Mouse (Mus musculus) hindbrain, embryonic 15.5 days (tissue): ENCODE data around the gene 0610037L13Rik. TPM values are rescaled to one million over a fixed set of nuclear protein-coding genes. Genes with fewer than 3 reads are reported as not detected.

Experiments used
- ATAC-seq: fragments of 200-750 bp; cut with Nextera tagmentation; 2 replicates; pipeline ENCODE4 v1.8.0; 2017; ENCODE audit warnings: low read depth, moderate number of reproducible peaks, moderate TSS enrichment; ENCODE audit not compliant: low FRiP score
- H3K27ac ChIP-seq: fragments of 300-500 bp; sonication (generic); replicated peaks from 2 replicates; pipeline ENCODE4 v1.5.1; 2015; ENCODE audit warnings: mild to moderate bottlenecking, inconsistent platforms
- H3K27me3 ChIP-seq: fragments of 300-500 bp; sonication (generic); 2 replicates; pipeline ENCODE4 v1.6.1; 2015; ENCODE audit warnings: control low read depth, inconsistent platforms
- H3K36me3 ChIP-seq: fragments of 300-500 bp; sonication (generic); 2 replicates; pipeline ENCODE4 v1.6.1; 2015; ENCODE audit warnings: control low read depth, inconsistent platforms
- H3K4me1 ChIP-seq: fragments of 300-500 bp; sonication (generic); replicated peaks from 2 replicates; pipeline ENCODE4 v1.6.1; 2015; ENCODE audit warnings: control low read depth, inconsistent platforms
- H3K4me2 ChIP-seq: fragments of 300-500 bp; sonication (generic); 2 replicates; pipeline ENCODE4 v1.6.1; 2015; ENCODE audit warnings: moderate library complexity, mild to moderate bottlenecking, inconsistent platforms
- H3K4me3 ChIP-seq: fragments of 300-500 bp; sonication (generic); 2 replicates; pipeline ENCODE4 v1.5.1; 2015; ENCODE audit warnings: mild to moderate bottlenecking, inconsistent platforms
- H3K9ac ChIP-seq: fragments of 300-500 bp; sonication (generic); 2 replicates; pipeline ENCODE4 v1.6.1; 2015; ENCODE audit warnings: inconsistent platforms
- H3K9me3 ChIP-seq: fragments of 300-500 bp; sonication (generic); 2 replicates; pipeline ENCODE4 v1.6.1; 2016; ENCODE audit warnings: control low read depth, inconsistent platforms
- WGBS: fragments of 180-500 bp; shearing (Covaris S2); methylation state at CpG from one replicate; pipeline ENCODE4 v1.1.7; 2015; 5-methylcytosine and 5-hydroxymethylcytosine counted together
- polyA plus RNA-seq: library from polyadenylated mRNA; unstranded; fragments of >200 nt; fragmentation: Nextera tagmentation; extraction: Ambion mirVana; gene quantifications from 2 replicates; pipeline ENCODE4 v1.2.1, GENCODE M21; 2015

The 0610037L13Rik gene
- 94.0 and 95.2 TPM in 2 replicates for polyA plus RNA-seq

DNA sequence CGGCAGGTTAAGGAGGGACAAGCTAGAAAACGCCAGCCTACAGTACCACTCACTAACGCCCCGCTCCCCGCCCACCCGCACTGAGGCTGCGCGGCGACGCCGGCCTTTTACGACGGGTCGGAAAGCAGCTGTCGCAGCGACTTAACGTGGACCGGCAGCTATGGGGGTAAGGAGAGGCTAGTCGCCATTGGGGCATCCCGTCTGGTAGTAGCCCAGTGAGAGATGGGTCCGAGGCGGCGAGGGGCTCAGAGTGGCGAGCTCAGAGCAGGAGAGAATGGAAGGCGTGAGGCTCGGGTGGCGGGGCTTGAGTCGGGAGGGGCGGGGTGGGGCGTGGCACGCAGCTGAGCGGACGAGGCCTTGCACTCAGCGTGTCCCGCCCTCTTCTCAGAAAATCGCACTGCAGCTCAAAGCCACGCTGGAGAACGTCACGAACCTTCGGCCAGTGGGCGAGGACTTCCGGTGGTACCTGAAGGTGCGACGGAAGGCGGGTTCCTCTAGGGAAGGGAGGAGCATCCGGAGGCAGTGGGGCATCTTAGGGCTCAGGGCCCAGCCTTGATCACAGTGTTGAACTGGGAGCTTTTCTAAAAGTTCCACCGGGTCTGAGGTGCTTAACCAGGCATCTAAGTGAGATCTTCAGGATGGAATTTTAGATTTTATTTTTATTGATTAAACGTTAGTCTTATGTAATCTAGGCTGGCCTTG lies at the start of gene 0610037L13Rik:
TSS of gene 0610037L13Rik (plus strand) at position 83 of the 702 bp plus-strand sequence.
- H3K9ac ChIP-seq, result peak within 1 kb of the TSS; percentile 71
- H3K4me3 ChIP-seq, result peak within 1 kb of the TSS; percentile 71
- WGBS, result 1% methylated on average over 48 of the region's 48 CpGs
- H3K4me2 ChIP-seq, result peak within 1 kb of the TSS; percentile 89
- peaks cover 15% of the 10 kb centered on the region for H3K4me1 ChIP-seq
- H3K36me3 ChIP-seq, result peaks cover 33% of the 10 kb centered on the region
- peak within 1 kb of the TSS; percentile 97 for H3K27ac ChIP-seq
- ATAC-seq, result peak; percentile 96
- H3K9me3 ChIP-seq, result no peaks in the 10 kb centered on the region
- H3K27me3 ChIP-seq, result no peaks in the 10 kb centered on the region

DNA sequence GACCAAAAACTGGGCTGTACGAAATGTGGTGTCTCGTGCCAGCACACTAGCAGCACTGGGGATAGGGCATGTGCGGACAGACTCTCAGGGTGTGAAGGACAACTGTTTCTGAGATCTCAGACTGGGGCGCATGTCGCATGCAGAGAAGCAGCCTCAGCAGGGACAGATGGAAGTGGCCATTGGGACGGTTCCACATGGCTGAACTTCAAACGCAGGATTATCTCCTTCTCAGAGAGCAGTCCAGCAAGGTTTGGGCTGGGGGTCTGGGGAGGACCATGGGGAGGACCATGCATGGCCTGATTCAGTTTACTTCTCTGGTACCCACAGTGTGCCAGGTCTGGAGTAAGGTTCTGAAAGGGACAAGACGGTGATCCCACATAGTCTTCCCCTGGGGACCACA lies 45.9 kb upstream of the 0610037L13Rik start:
- H3K9ac ChIP-seq, result no peak overlapping the region
- H3K27me3 ChIP-seq, result peaks cover 10% of the 10 kb centered on the region
- no peaks in the 10 kb centered on the region for H3K9me3 ChIP-seq
- ATAC-seq, result no peak
- 56% methylated on average over 8 of the region's 8 CpGs for WGBS
- peaks cover 24% of the 10 kb centered on the region; the same call in 1 of the 2 replicates for H3K36me3 ChIP-seq
- no peak overlapping the region for H3K4me2 ChIP-seq
- H3K4me1 ChIP-seq, result peaks cover 36% of the 10 kb centered on the region
- H3K27ac ChIP-seq, result no peak overlapping the region; the same call in 1 of the 2 replicates
- H3K4me3 ChIP-seq, result no peak overlapping the region

DNA sequence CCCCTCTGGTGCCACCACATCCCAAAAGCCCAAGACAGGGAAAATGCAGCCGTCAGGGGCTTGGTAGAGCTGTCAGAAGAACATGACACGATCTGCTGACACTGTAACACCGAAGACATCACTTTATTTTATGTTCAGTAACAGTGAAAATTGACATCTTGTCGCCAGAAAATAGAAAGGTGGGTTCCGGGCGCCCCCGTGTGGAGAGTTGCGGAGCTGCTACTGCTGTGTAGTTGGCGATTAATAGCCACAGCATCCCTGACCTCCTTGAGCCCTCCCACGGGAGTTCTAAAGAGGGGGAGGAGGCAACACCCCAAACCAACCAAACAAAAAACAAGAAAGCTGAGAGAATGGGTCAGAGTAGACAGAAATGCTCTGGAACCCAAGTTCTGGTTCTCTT lies 44.6 kb upstream of the 0610037L13Rik start:
- WGBS, result 1% methylated on average over 10 of the region's 10 CpGs
- H3K9me3 ChIP-seq, result no peaks in the 10 kb centered on the region
- H3K4me1 ChIP-seq, result peaks cover 29% of the 10 kb centered on the region
- H3K27ac ChIP-seq, result peak overlapping the region; percentile 49; the same call in 1 of the 2 replicates
- no peak overlapping the region for H3K4me2 ChIP-seq
- peaks cover 31% of the 10 kb centered on the region; the same call in 1 of the 2 replicates for H3K36me3 ChIP-seq
- ATAC-seq, result no peak
- H3K9ac ChIP-seq, result no peak overlapping the region
- peaks cover 10% of the 10 kb centered on the region for H3K27me3 ChIP-seq
- H3K4me3 ChIP-seq, result no peak overlapping the region

DNA sequence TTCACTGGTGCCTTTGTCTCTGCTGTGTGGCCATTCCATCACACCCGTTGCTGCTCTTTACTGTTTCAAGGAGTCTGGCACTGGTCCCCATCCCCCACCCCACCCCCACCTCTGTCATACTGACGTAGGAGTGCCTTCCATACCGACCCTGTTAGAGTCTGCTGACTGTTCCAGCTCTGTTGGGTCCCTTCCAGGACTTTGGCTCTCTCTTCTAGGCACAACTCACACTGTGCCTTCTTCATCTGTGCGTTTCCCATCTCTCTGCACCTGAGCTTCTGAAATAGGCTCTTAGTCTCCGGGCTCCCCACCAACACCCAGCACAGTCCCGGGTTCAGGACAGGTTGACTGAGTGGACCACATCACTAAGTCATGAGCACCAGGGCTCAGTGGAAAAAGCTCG lies 42.8 kb upstream of the 0610037L13Rik start:
- Histone ChIP-seq H3K36me3 (peaks cover 33% of the 10 kb centered on the region; the same call in 1 of the 2 replicates), H3K4me3 (no peak overlapping the region)

DNA sequence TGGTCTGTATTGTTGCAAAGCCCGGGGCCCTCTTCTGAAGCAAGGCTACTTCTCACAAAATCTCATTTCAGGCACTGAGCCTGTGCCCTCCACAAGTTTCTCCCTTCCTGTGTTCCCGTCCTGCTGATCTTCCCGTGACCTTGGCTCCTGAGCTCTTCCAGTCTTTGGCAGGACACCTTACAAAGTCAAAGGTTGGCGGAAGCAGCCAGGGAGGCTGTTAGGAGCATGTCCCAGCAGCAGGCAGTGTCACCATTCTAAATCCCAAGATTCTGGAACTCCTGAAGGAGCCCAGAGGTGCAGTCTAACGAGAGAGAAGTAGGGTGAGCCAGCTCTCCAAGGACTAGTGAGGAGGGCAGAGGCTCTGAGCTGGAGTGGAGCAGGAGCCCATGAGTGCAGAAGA lies 41.1 kb upstream of the 0610037L13Rik start:
- Histone ChIP-seq H3K9me3 (no peaks in the 10 kb centered on the region), H3K4me1 (peaks cover 22% of the 10 kb centered on the region), H3K9ac (no peak overlapping the region), H3K27me3 (peaks cover 10% of the 10 kb centered on the region), H3K4me3 (no peak overlapping the region), H3K27ac (no peak overlapping the region), H3K4me2 (no peak overlapping the region), H3K36me3 (peaks cover 36% of the 10 kb centered on the region)
- no peak for ATAC-seq
- 87% methylated on average over 5 of the region's 5 CpGs for WGBS

More for the DNA sequence above, 42.8 kb upstream of the 0610037L13Rik start:
- H3K27me3 ChIP-seq, result peaks cover 10% of the 10 kb centered on the region
- 61% methylated on average over 7 of the region's 7 CpGs for WGBS
- H3K9ac ChIP-seq, result no peak overlapping the region
- H3K4me1 ChIP-seq, result peaks cover 29% of the 10 kb centered on the region
- no peak overlapping the region for H3K27ac ChIP-seq
- no peaks in the 10 kb centered on the region for H3K9me3 ChIP-seq
- ATAC-seq, result no peak
- no peak overlapping the region for H3K4me2 ChIP-seq

DNA sequence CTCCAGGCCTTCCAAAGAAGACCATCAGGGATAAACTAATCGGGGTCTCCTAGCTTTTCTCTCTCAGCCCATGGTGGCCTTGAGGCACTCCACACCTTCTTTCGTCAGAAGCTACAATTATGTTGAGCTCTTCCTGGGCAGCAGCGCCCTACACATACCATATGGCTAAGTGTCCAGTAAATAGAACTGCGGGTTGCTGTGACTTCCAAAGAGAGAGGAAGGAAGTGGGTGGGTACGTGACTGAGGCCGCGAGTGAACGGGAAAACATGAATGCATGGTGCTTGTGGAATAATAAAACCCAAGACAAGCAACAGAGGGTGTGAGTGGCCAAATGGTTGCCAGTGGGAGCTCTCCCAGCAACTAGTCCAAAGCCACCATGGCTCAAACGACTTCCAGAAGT lies 40.0 kb upstream of the 0610037L13Rik start:
- WGBS, result 85% methylated on average over 9 of the region's 9 CpGs
- peaks cover 13% of the 10 kb centered on the region for H3K4me1 ChIP-seq
- H3K4me2 ChIP-seq, result no peak overlapping the region
- H3K27ac ChIP-seq, result no peak overlapping the region
- H3K36me3 ChIP-seq, result peaks cover 42% of the 10 kb centered on the region
- no peaks in the 10 kb centered on the region for H3K9me3 ChIP-seq
- no peak overlapping the region for H3K4me3 ChIP-seq
- no peak overlapping the region for H3K9ac ChIP-seq
- peaks cover 10% of the 10 kb centered on the region for H3K27me3 ChIP-seq
- ATAC-seq, result no peak

DNA sequence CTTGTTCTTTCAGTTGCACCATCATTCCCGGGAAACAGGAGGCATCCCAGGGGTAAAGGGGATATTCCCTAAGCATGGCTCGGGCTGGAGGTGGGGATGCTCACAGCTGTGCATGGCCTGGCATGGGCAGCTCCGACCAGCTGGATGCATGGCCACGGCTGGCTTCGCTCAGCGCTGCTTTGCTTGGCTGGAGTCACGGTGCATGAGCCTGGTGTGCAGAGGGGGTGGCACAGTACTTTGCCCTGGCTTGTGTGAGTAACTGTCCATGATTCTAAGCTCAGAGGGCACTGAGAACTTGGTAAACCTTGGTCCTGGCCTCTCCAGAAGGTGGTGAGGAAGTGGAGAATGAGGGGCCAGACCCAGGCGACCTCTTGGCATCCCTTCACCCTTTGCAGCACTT lies 39.5 kb upstream of the 0610037L13Rik start:
- Histone ChIP-seq H3K4me1 (peaks cover 9% of the 10 kb centered on the region; the same call in 1 of the 2 replicates), H3K4me2 (no peak overlapping the region), H3K9me3 (no peaks in the 10 kb centered on the region), H3K36me3 (peaks cover 47% of the 10 kb centered on the region), H3K27ac (no peak overlapping the region), H3K27me3 (peaks cover 10% of the 10 kb centered on the region), H3K4me3 (no peak overlapping the region), H3K9ac (no peak overlapping the region)
- no peak for ATAC-seq
- WGBS, result 91% methylated on average over 8 of the region's 8 CpGs

DNA sequence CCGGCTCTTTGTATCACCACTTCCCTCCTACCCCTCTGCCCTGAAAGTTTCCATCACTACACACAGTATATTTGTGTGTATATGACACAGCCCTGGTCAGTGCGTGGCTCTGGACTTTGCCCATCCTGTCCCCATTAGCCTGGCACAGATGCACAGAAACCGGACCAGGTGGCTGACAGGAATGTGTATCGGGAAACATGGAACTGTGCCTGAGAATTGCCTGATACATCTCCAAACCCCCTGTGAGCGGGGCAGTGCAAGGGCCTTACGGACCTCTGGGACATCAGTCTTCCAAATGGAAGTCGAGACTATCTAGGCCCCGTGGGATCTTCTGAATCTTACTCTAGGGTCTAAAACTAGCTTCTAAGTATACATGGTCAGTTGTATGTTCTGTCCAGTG lies 36.3 kb upstream of the 0610037L13Rik start:
- no peak overlapping the region for H3K4me2 ChIP-seq
- no peak overlapping the region for H3K4me3 ChIP-seq
- no peaks in the 10 kb centered on the region for H3K27me3 ChIP-seq
- H3K9ac ChIP-seq, result no peak overlapping the region
- H3K27ac ChIP-seq, result no peak overlapping the region
- WGBS, result 92% methylated on average over 8 of the region's 8 CpGs
- no peaks in the 10 kb centered on the region for H3K4me1 ChIP-seq
- H3K36me3 ChIP-seq, result peaks cover 70% of the 10 kb centered on the region
- ATAC-seq, result no peak
- H3K9me3 ChIP-seq, result no peaks in the 10 kb centered on the region

DNA sequence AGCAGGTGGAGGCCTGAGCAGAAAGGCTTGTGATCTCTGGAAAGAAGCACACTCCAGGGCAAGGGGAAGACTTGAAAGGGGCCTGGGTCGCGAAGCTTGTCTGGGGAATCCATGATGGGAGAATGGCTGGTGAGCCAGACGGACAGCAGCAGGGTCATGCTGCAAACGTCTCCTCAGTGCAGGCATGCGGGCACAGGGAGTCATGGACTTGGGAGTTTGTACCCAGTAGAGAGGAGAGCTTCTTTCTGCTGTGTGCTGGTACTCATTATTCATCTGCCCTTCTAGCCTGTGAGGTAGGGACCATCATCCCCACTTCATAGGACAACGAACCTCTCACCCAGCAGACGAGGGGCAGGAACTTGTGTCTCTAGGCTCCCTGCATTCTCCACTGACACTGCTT lies 35.8 kb upstream of the 0610037L13Rik start:
- Histone ChIP-seq H3K9me3 (no peaks in the 10 kb centered on the region), H3K4me2 (no peak overlapping the region), H3K4me3 (no peak overlapping the region), H3K9ac (no peak overlapping the region), H3K27ac (no peak overlapping the region), H3K27me3 (no peaks in the 10 kb centered on the region), H3K36me3 (peaks cover 71% of the 10 kb centered on the region), H3K4me1 (no peaks in the 10 kb centered on the region)
- 87% methylated on average over 7 of the region's 7 CpGs for WGBS
- no peak for ATAC-seq

DNA sequence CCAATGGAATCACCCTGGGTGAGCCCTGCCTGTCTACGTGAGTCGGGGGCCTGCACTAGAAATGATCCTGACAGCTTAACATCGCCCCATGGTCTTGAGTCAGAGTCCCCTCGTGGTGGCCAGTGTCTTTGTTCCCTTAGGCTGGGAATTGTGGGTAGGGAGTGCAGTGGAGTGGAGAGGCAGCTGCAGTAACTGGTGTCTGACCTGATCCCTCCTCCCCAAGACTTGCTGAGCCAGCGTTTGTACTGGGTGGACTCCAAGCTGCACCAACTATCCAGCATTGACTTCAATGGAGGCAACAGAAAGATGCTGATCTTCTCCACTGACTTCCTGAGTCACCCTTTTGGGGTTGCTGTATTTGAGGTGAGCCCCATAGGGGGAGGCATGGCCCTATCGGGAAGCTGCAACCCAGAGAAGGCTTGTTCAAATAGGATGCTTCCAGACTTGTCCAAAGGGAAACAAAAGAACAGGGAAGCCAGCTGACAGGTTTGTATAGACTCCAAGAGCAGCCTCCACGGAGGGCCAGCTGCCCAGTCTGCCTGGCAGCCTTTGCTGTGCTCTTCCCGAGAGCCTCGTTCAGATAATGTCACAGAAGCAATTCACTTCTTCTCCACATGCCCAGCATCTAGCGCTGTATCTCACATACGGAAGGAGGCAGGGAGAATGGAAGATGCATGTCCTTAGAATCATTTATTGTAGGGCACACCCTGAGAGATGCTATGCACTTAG lies 32.5 kb upstream of the 0610037L13Rik start:
- Histone ChIP-seq H3K27me3 (no peaks in the 10 kb centered on the region), H3K9ac (no peak overlapping the region), H3K4me1 (no peaks in the 10 kb centered on the region), H3K27ac (peak overlapping the region; percentile 61; the same call in 1 of the 2 replicates), H3K9me3 (no peaks in the 10 kb centered on the region), H3K4me3 (no peak overlapping the region), H3K36me3 (peaks cover 92% of the 10 kb centered on the region), H3K4me2 (no peak overlapping the region)
- ATAC-seq, result peak; percentile 50; the same call in 1 of the 2 replicates
- 65% methylated on average over 11 of the region's 11 CpGs for WGBS

DNA sequence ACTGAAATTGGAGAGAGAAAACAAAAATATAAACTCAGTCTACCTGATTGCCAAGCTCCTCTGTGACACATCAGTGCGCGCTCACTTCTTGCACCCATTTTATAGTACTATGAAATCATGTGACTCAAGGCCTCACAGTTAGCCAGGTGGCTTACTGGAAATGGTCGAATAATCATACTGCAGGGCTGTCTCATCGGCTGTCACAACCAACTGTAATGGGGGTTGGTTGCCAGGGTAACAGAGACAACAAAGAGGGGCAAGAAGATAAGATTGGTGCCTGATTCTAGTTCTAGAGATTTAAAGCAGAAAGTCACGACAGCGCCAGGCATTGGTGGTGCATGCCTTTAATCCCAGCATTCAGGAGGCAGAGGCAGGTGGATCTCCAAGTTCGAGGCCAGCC lies 30.6 kb upstream of the 0610037L13Rik start:
- Histone ChIP-seq H3K9me3 (no peaks in the 10 kb centered on the region), H3K4me3 (no peak overlapping the region), H3K27me3 (no peaks in the 10 kb centered on the region), H3K4me1 (no peaks in the 10 kb centered on the region), H3K27ac (no peak overlapping the region), H3K9ac (no peak overlapping the region), H3K4me2 (no peak overlapping the region), H3K36me3 (peaks cover 91% of the 10 kb centered on the region)
- ATAC-seq, result no peak
- WGBS, result 87% methylated on average over 7 of the region's 7 CpGs

DNA sequence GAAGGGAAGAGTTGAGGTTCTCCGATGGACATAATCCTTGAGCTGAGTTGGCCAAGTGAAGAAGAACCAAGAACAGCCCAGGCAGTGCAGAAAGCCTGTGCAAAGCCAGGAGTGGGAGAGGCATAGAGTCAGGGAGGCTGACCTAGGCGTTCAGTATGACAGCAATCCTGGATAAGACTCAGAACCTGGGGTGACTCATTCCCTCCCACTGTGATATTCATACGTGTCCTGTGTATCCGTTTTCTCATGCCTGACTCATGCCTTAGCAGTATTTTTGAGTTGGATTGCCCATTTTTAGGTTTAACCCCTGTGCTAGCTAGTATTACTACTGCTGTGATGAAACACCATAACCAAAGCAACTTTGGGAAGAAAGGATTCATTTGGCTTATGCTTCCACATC lies 24.7 kb upstream of the 0610037L13Rik start:
- H3K9ac ChIP-seq, result no peak overlapping the region
- WGBS, result 87% methylated on average over 4 of the region's 4 CpGs
- no peak overlapping the region for H3K4me3 ChIP-seq
- no peaks in the 10 kb centered on the region for H3K9me3 ChIP-seq
- H3K27ac ChIP-seq, result no peak overlapping the region
- ATAC-seq, result no peak
- no peak overlapping the region for H3K4me2 ChIP-seq
- H3K27me3 ChIP-seq, result no peaks in the 10 kb centered on the region
- H3K36me3 ChIP-seq, result peaks cover 72% of the 10 kb centered on the region
- H3K4me1 ChIP-seq, result no peaks in the 10 kb centered on the region
